Mouse (Mus musculus) heart, postnatal 0 days (tissue): ENCODE data around the gene Tbcd.

Experiments used
- CTCF ChIP-seq: IDR thresholded peaks from 2 replicates; pipeline ENCODE4 v1.5.1; 2016; ENCODE audit warnings: antibody characterized with exemption, control low read depth, low read depth
- EP300 ChIP-seq: IDR thresholded peaks from 2 replicates; pipeline ENCODE4 v1.6.1; 2016; ENCODE audit warnings: antibody characterized with exemption, low read depth

GRCm38 (mm10) chr11:121548996-121549842 is 97.5 kb downstream of the Tbcd start:
- no peak for TF ChIP-seq EP300
- no peak for TF ChIP-seq CTCF
